Mouse (Mus musculus) subcutaneous adipose tissue, adult 2 months (tissue): ENCODE results near the gene Btbd2. TPM values are rescaled to one million over a fixed set of nuclear protein-coding genes. Genes with fewer than 3 reads are reported as not detected.

ENCODE experiments used
- polyA plus RNA-seq: library from polyadenylated mRNA; depleted of rRNA; stranded (reverse); fragments of >200 nt; gene quantifications from 2 replicates; pipeline ENCODE4 v1.2.3, GENCODE M21; 2012; ENCODE audit warnings: low replicate concordance; rRNA removed

The Btbd2 gene
- polyA plus RNA-seq, result 80.1 and 107 TPM in 2 replicates

GRCm38 (mm10) chr10:80656863-80657623, at the start of gene Btbd2:
TSS of gene Btbd2 (minus strand) at chr10:80657071.

DNA sequence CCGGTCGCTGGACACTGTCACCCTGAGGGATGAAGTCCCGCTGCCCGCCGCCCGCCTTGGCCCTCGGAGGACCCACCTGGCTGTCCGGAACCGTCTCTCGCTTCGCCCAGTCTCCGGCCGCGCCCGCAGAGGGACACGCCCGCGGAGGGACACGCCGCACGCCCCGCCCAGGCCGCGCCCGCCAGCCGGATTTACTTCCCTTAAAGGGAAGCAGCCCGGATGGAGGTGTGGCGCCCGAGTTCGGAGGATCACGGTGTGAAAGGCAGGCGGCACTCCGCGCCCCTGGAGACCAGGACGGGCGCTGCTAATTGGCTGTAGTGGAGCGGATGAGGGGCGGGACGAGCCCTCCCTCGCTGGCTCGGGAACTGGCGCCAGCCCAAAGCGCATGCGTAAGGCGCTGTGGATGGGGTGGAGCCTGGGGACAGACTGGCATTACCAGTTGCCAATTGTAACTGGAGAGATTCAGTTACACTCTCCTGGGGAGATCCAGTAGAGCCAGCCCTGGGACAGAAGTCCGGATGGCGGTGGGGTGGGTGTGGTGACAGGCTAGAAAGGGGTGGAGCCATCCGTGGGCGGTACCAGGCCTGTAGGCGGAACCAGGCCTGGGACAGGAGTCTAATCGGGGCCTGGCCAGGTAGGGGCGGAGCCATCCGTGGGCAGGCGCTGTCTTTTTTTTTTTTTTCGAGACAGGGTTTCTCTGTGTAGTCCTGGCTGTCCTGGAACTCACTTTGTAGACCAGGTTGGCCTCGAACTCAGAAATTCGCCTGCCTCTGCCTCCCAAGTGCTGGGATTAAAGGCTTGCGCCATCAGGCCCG, 45.1 kb upstream of the Btbd2 start, which contains the start of the genes Mob3a and Izumo4:
Gene Mob3a, minus strand, starts transcription at position 257 of the 815 bp plus-strand sequence.
Gene Izumo4, plus strand, starts transcription at position 464 of the 815 bp plus-strand sequence.

DNA sequence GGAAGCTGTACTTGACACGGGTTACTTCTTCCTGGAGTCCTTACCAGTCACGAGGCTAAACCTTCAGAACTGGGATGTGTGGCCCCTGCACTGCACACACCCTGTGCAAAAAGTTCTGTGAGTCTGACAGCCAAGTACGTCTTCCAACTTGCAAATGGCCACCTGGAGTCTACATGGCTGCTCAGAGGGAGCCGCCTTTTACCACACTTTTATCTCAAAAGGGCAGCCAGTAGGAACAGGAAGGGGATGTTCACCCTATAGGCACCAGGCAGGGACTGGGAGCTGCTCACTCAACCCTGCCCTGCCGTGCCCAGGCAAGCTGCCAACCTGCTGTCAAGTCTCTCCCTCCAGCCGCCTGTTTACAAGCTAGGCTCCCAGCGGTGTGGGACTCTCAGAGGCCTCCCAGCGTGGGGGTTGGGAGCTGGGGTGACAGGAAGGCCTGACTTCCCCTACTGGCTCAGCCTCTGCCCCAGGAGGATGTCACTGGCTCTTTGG, 21.1 kb upstream of the Btbd2 start, which contains the start of gene Mknk2:
Gene Mknk2, minus strand, starts transcription at position 171 of the 495 bp plus-strand sequence.

DNA sequence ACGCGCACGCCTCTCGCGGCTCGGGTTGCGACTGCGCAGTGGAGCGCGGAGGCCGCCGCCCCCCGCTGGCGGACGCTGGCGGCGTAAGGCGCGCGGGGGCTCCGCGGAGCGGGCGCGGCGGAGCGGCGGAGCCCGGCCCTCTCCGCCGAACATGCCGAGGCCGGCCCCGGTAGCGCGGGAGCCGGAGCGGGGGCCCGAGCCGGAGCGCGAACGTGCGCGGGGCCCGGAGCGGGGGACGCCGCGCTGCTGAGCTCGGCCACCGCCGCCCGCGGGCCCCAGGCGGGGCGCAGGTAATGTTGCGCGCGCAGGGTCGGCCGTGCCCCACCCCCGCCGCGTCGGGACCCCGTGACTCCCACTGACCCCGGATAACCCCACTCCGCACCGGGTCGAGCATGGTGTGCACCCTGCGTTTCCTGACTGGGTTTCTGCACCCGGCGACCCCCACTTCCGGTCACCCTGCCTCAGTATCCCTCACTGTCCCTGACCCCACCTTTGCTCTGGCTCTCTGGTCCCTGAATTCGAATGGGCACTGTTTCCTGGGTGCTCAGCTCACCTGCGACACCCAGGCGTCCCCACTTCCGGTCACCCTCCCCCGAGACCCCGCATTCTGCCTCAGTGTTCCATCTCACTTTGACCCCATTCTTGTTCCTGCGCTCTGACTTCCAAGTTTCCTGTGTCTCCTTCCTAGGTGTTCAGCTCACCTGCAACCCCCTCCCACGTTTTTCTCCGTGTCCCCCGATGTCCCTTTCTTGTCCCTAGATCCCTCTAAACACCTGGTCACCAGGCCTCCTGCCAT, 34.0 kb downstream of the Btbd2 start, which contains the start of gene Csnk1g2:
Gene Csnk1g2, plus strand, starts transcription at position 178 of the 796 bp plus-strand sequence.

DNA sequence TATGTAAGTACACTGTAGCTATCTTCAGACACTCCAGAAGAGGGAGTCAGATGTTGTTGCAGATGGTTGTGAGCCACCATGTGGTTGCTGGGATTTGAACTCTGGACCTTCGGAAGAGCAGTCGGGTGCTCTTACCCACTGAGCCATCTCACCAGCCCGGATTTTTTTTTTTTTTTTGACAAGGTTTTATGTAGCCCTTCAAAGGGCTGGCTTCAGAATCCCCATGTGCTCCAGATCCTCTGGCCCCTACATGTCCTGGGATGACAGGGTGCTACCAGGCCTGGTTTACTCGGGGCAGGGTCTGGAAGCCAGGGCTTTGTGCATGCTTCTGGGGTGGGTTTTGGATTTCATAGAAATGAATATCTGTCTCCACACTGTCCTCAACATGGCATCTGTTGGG, 51.1 kb downstream of the Btbd2 start, which contains the start of gene Gm49322:
Gene Gm49322, plus strand, starts transcription at position 301 of the 400 bp plus-strand sequence.

DNA sequence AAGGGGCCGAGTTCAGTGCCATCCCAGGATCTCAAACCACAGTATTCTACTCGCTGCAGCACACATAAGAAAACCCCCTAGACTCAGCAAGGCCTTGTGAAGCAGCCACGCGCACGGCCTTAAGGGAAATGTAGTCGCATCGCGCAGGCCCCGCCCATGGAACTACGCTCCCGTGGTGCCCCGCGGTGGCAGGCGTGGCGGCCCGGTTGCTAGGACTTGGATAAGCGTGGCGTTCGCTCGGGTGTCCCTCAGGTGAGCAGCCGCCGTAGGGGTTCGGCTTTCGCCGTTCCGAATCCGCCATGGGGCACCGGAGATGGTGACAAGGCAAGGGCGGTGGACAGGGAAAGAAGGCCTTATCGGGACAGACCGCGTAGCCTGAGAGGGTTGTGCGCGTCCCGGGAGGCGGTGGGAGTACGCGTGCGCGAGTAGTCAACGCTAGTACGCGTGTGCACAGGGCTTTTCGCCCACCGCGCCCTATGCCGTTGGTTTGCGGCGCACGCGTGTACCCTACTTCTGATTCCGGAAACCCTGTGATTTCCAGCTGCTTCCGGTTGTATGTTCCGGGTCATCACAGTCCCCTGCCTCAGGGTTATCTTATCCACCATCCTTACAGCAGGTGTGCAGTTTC, 54.1 kb downstream of the Btbd2 start, which contains the start of the genes Scamp4 and Adat3:
Gene Scamp4, plus strand, starts transcription at position 175 of the 628 bp plus-strand sequence.
Gene Adat3, plus strand, starts transcription at position 183 of the 628 bp plus-strand sequence.

Other genes starting within 250 kb of the Btbd2 start
- gene Tcf3, start 223.4 kb downstream of the Btbd2 start, polyA plus RNA-seq, result 56.2 and 124 TPM in 2 replicates
- gene Onecut3, start 162.2 kb downstream of the Btbd2 start, polyA plus RNA-seq, result not detected in 2 replicates
- gene Atp8b3, start 117.9 kb downstream of the Btbd2 start, polyA plus RNA-seq, result 0.03 and 0.06 TPM in 2 replicates
- gene Rexo1, start 95.5 kb downstream of the Btbd2 start, polyA plus RNA-seq, result 36.1 and 53.1 TPM in 2 replicates
- gene Klf16, start 79.8 kb downstream of the Btbd2 start, polyA plus RNA-seq, result 13.1 and 28.3 TPM in 2 replicates
- 199 and 204 TPM in 2 replicates for gene Abhd17a, start 66.7 kb downstream of the Btbd2 start, polyA plus RNA-seq
- gene Scamp4, start 54.2 kb downstream of the Btbd2 start, polyA plus RNA-seq, result 107 and 129 TPM in 2 replicates
- 9.4 and 12.8 TPM in 2 replicates for gene Adat3, start 54.2 kb downstream of the Btbd2 start, polyA plus RNA-seq
- 1.6 and 3.7 TPM in 2 replicates for gene Gm49322, start 51.0 kb downstream of the Btbd2 start, polyA plus RNA-seq
- 183 and 235 TPM in 2 replicates for gene Csnk1g2, start 34.2 kb downstream of the Btbd2 start, polyA plus RNA-seq
- 507 and 1,079 TPM in 2 replicates for gene Mknk2, start 21.0 kb upstream of the Btbd2 start, polyA plus RNA-seq
- 43.3 and 51.8 TPM in 2 replicates for gene Mob3a, start 44.9 kb upstream of the Btbd2 start, polyA plus RNA-seq
- 61.1 and 73.0 TPM in 2 replicates for gene Izumo4, start 45.1 kb upstream of the Btbd2 start, polyA plus RNA-seq
- gene Ap3d1, start 85.2 kb upstream of the Btbd2 start, polyA plus RNA-seq, result 155 and 208 TPM in 2 replicates
- gene Dot1l, start 98.1 kb upstream of the Btbd2 start, polyA plus RNA-seq, result 17.0 and 39.8 TPM in 2 replicates
- 24.0 and 43.6 TPM in 2 replicates for gene Sf3a2, start 141.1 kb upstream of the Btbd2 start, polyA plus RNA-seq
- 44.8 and 76.1 TPM in 2 replicates for gene Plekhj1, start 141.6 kb upstream of the Btbd2 start, polyA plus RNA-seq
- gene Amh, start 148.2 kb upstream of the Btbd2 start, polyA plus RNA-seq, result 0.44 and 0.53 TPM in 2 replicates
- 0.21 and 0.96 TPM in 2 replicates for gene Jsrp1, start 156.4 kb upstream of the Btbd2 start, polyA plus RNA-seq
- gene Oaz1, start 169.6 kb upstream of the Btbd2 start, polyA plus RNA-seq, result 919 and 1,058 TPM in 2 replicates
- gene Lingo3, start 187.0 kb upstream of the Btbd2 start, polyA plus RNA-seq, result 0.03 TPM in 1 of 2 replicates, not detected in the other
- 86.7 and 136 TPM in 2 replicates for gene Lsm7, start 198.1 kb upstream of the Btbd2 start, polyA plus RNA-seq
- 62.5 and 116 TPM in 2 replicates for gene Sppl2b, start 198.2 kb upstream of the Btbd2 start, polyA plus RNA-seq
- 0.07 and 0.36 TPM in 2 replicates for gene Tmprss9, start 214.8 kb upstream of the Btbd2 start, polyA plus RNA-seq
- gene Timm13, start 243.9 kb upstream of the Btbd2 start, polyA plus RNA-seq, result 179 and 198 TPM in 2 replicates